Mouse (Mus musculus): ENCODE results near the gene Otx2.

DNA sequence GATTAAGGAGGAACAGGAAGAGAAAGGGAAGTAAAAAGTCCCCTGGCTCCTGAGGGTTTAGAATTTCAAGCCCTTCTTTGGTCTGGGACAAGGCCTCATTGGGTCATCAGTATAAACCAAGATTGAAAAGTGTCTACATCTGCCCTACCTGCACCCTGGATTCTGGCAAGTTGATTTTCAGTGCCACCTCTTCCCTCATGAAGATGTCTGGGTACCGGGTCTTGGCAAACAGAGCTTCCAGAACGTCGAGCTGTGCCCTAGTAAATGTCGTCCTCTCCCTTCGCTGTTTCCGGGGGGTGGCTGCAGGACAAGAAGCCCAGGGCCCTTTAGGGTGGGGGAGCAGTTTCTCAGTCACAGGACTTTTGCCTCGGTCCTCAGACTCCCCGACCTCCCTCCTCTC is 12.5 kb downstream of the Otx2 start:
- TF ChIP-seq CTCF (conservative IDR thresholded peaks at IDR 0.05; ENCODE audit: insufficient read depth, insufficient read length, low read depth, low read length) (no peak), POLR2A (IDR thresholded peaks at IDR 0.05; ENCODE audit: low read depth, low read length) (no peak)

All from kidney, adult 2 months (tissue).